Mouse (Mus musculus): ENCODE data around the gene Robo2.

The Robo2 gene

GRCm38 (mm10) chr16:73969573-73969972 is 442.1 kb downstream of the Robo2 start:
- TF ChIP-seq GATA4 (IDR thresholded peaks at IDR 0.05; ENCODE audit: insufficient replicate concordance, low read length), result no peak

- no peak for TF ChIP-seq GATA4 (IDR thresholded peaks at IDR 0.05; ENCODE audit: insufficient replicate concordance, low read length)
These were observed 447.2 kb downstream of the Robo2 start for GRCm38 (mm10) chr16:73964366-73964926.

GRCm38 (mm10) chr16:73959479-73959970 is 452.1 kb downstream of the Robo2 start:
- no peak for TF ChIP-seq GATA4 (IDR thresholded peaks at IDR 0.05; ENCODE audit: insufficient replicate concordance, low read length)

- TF ChIP-seq GATA4 (IDR thresholded peaks at IDR 0.05; ENCODE audit: insufficient replicate concordance, low read length), result no peak
These were observed 453.1 kb downstream of the Robo2 start for GRCm38 (mm10) chr16:73958524-73958846.

- no peak for TF ChIP-seq GATA4 (IDR thresholded peaks at IDR 0.05; ENCODE audit: insufficient replicate concordance, low read length)
These were observed 453.7 kb downstream of the Robo2 start for GRCm38 (mm10) chr16:73957675-73958523.

GRCm38 (mm10) chr16:73946171-73946570 is 465.5 kb downstream of the Robo2 start:
- no peak for TF ChIP-seq GATA4 (IDR thresholded peaks at IDR 0.05; ENCODE audit: insufficient replicate concordance, low read length)

- TF ChIP-seq GATA4 (IDR thresholded peaks at IDR 0.05; ENCODE audit: insufficient replicate concordance, low read length), result no peak
These were observed 471.4 kb downstream of the Robo2 start for GRCm38 (mm10) chr16:73940211-73940541.

GRCm38 (mm10) chr16:73939423-73940210 is 472.0 kb downstream of the Robo2 start:
- no peak for TF ChIP-seq GATA4 (IDR thresholded peaks at IDR 0.05; ENCODE audit: insufficient replicate concordance, low read length)

GRCm38 (mm10) chr16:73930323-73930722 is 481.3 kb downstream of the Robo2 start:
- no peak for TF ChIP-seq GATA4 (IDR thresholded peaks at IDR 0.05; ENCODE audit: insufficient replicate concordance, low read length)

GRCm38 (mm10) chr16:73927481-73927880 is 484.1 kb downstream of the Robo2 start:
- no peak for TF ChIP-seq GATA4 (IDR thresholded peaks at IDR 0.05; ENCODE audit: insufficient replicate concordance, low read length)

GRCm38 (mm10) chr16:73915425-73915824 is 496.2 kb downstream of the Robo2 start:
- no peak for TF ChIP-seq GATA4 (IDR thresholded peaks at IDR 0.05; ENCODE audit: insufficient replicate concordance, low read length)

- TF ChIP-seq GATA4 (IDR thresholded peaks at IDR 0.05; ENCODE audit: insufficient replicate concordance, low read length), result no peak
These were observed 496.7 kb downstream of the Robo2 start for GRCm38 (mm10) chr16:73914936-73915335.

- TF ChIP-seq GATA4 (IDR thresholded peaks at IDR 0.05; ENCODE audit: insufficient replicate concordance, low read length), result no peak
These were observed 503.1 kb downstream of the Robo2 start for GRCm38 (mm10) chr16:73908504-73908903.

GRCm38 (mm10) chr16:73896856-73897255 is 514.8 kb downstream of the Robo2 start:
- TF ChIP-seq GATA4 (IDR thresholded peaks at IDR 0.05; ENCODE audit: insufficient replicate concordance, low read length), result no peak

- TF ChIP-seq GATA4 (IDR thresholded peaks at IDR 0.05; ENCODE audit: insufficient replicate concordance, low read length), result no peak
These were observed 529.7 kb downstream of the Robo2 start for GRCm38 (mm10) chr16:73881911-73882310.

- TF ChIP-seq GATA4 (IDR thresholded peaks at IDR 0.05; ENCODE audit: insufficient replicate concordance, low read length), result no peak
These were observed 533.7 kb downstream of the Robo2 start for GRCm38 (mm10) chr16:73877973-73878372.

Data from liver, adult (tissue).